Mouse (Mus musculus) embryonic stem cell, embryonic (primary cell): ENCODE data around the gene Fgf6.

Experiments used
- CTCF ChIA-PET, 4 experiments: fragments of 300-600 bp in 2 of 4; fragments of 350-600 bp in 2 of 4; sonication (Branson Sonifier 250); formaldehyde crosslinking; loops; one replicate each; lab custom pipeline; 2022; ENCODE audit warnings: inconsistent platforms in 2 of 4; lab: Charles Lee
- POLR2A ChIA-PET, 4 experiments: fragments of 300-600 bp in 2 of 4; fragments of 350-600 bp in 2 of 4; sonication (Branson Sonifier 250); formaldehyde crosslinking; loops; one replicate each; lab custom pipeline; 2022; ENCODE audit warnings: antibody characterized with exemption in 4 of 4, inconsistent platforms in 1 of 4; lab: Charles Lee

The Fgf6 gene

GRCm38 (mm10) chr6:127063915-127064314, 48.5 kb downstream of the Fgf6 start:
- ChIA-PET POLR2A (interaction anchor here in 1 of 4 experiments (0.9 to 1.2 kb wide), 2 partner anchors 17 to 26 kb away, joined by 3 read pairs; no protein-coding TSS in a partner anchor), CTCF (interaction anchor here (0.6 to 1.1 kb wide), 4 partner anchors 16 to 115 kb away, joined by 3 to 13 read pairs (median 3); no protein-coding TSS in a partner anchor)

- ChIA-PET POLR2A (interaction anchor here in 3 of 4 experiments (0.6 to 1.0 kb wide), 4 partner anchors 15 to 1040 kb away, joined by 3 to 16 read pairs (median 4); no protein-coding TSS in a partner anchor), CTCF (interaction anchor here in 2 of 4 experiments (0.7 to 1.1 kb wide), 3 partner anchors 29 to 53 kb away, joined by 3 to 4 read pairs (median 3); no protein-coding TSS in a partner anchor)
These were observed 49.4 kb downstream of the Fgf6 start for GRCm38 (mm10) chr6:127064815-127065214.

- ChIA-PET CTCF (interaction anchor here in 3 of 4 experiments (0.6 to 0.9 kb wide), 6 partner anchors 22 to 1238 kb away, joined by 3 to 4 read pairs (median 3); partner anchors contain the start of genes D6Wsu163e (in 1 of the 3), Rad51ap1 (in 1 of the 3) and Tigar (in 1 of the 3)), POLR2A (interaction anchor here in 3 of 4 experiments (0.5 to 1.6 kb wide), 7 partner anchors 9 to 1455 kb away, joined by 3 to 7 read pairs (median 3); partner anchors contain the start of gene Tigar (in 1 of the 3))
These were observed 57.4 kb downstream of the Fgf6 start, which contains the start of gene Fgf23 for GRCm38 (mm10) chr6:127072817-127073216. Gene Fgf23 (plus strand): TSS chr6:127072902.
